ENCODE assay signal across 9 mouse cellular contexts in genomic region chr10:4037066-4037465, GRCm38 (mm10).
A peak's percentile ranks its signal among the peaks of the same experiment; 100 is the strongest.
DNase-seq lines count a peak whose midpoint lies in the region; ATAC-seq and TF ChIP-seq lines count a peak whose summit lies in the region.
"Had no signal": no experiment of that assay in that cellular context is flagged by ENCODE, and none has a peak within 500 bp of the region (broad histone marks: within the 10 kb centered on the region; RNA-seq: fewer than 3 reads in every experiment).

No protein-coding gene starts in this region.

- WGBS in forebrain, postnatal 0 days: 85% methylated on average over 3 of the region's 3 CpGs
- 82% methylated on average over 3 of the region's 3 CpGs for WGBS in forebrain, embryonic 15.5 days
- WGBS in midbrain, postnatal 0 days: 90% methylated on average over 3 of the region's 3 CpGs
- WGBS in midbrain, embryonic 13.5 days: 87% methylated on average over 3 of the region's 3 CpGs
- WGBS in kidney, postnatal 0 days: 57% methylated on average over 3 of the region's 3 CpGs
- WGBS in neural tube, embryonic 14.5 days: 63% methylated on average over 3 of the region's 3 CpGs
- 94% methylated on average over 3 of the region's 3 CpGs for WGBS in hindbrain, embryonic 10.5 days

- TF ChIP-seq CTCF in forebrain, postnatal 0 days (IDR thresholded peaks at IDR 0.05; ENCODE audit: low read depth): peak; percentile 44
- TF ChIP-seq CTCF in midbrain, postnatal 0 days (IDR thresholded peaks at IDR 0.05): peak; percentile 56
- TF ChIP-seq CTCF in kidney, postnatal 0 days (IDR thresholded peaks at IDR 0.05; ENCODE audit: low read depth): peak; percentile 64

- no peak overlapping the region for H3K27ac ChIP-seq in forebrain, postnatal 0 days (ENCODE audit: low read depth, low read length)
- H3K27ac ChIP-seq in forebrain, embryonic 15.5 days (replicated peaks): no peak overlapping the region
- no peak overlapping the region for H3K27ac ChIP-seq in midbrain, postnatal 0 days (ENCODE audit: low read depth, low read length)
- H3K27ac ChIP-seq in midbrain, embryonic 13.5 days: no peak overlapping the region
- H3K27ac ChIP-seq in kidney, postnatal 0 days: no peak overlapping the region
- no peak overlapping the region for H3K27ac ChIP-seq in neural tube, embryonic 14.5 days (ENCODE audit: low read depth, low read length)
- H3K27ac ChIP-seq in hindbrain, embryonic 10.5 days: no peak overlapping the region

- no peaks in the 10 kb centered on the region for H3K4me1 ChIP-seq in forebrain, postnatal 0 days (ENCODE audit: insufficient read depth)
- H3K4me1 ChIP-seq in forebrain, embryonic 15.5 days: no peaks in the 10 kb centered on the region
- no peaks in the 10 kb centered on the region for H3K4me1 ChIP-seq in midbrain, postnatal 0 days (ENCODE audit: insufficient read depth, low read length)
- no peaks in the 10 kb centered on the region for H3K4me1 ChIP-seq in midbrain, embryonic 13.5 days (replicated peaks)
- no peaks in the 10 kb centered on the region for H3K4me1 ChIP-seq in kidney, postnatal 0 days (replicated peaks; ENCODE audit: insufficient read depth, low read length)
- no peaks in the 10 kb centered on the region for H3K4me1 ChIP-seq in neural tube, embryonic 14.5 days (ENCODE audit: control insufficient read depth, insufficient read depth, low read length)
- H3K4me1 ChIP-seq in hindbrain, embryonic 10.5 days (replicated peaks): no peaks in the 10 kb centered on the region

- H3K4me3 ChIP-seq in forebrain, postnatal 0 days (ENCODE audit: low read depth, low read length): no peak overlapping the region
- H3K4me3 ChIP-seq in forebrain, embryonic 15.5 days: no peak overlapping the region
- H3K4me3 ChIP-seq in midbrain, postnatal 0 days (ENCODE audit: low read depth, low read length): no peak overlapping the region
- H3K4me3 ChIP-seq in midbrain, embryonic 13.5 days (replicated peaks): no peak overlapping the region
- no peak overlapping the region for H3K4me3 ChIP-seq in kidney, postnatal 0 days (replicated peaks; ENCODE audit: low read depth, low read length)
- no peak overlapping the region for H3K4me3 ChIP-seq in neural tube, embryonic 14.5 days (ENCODE audit: low read depth, low read length)
- no peak overlapping the region for H3K4me3 ChIP-seq in hindbrain, embryonic 10.5 days

- H3K27me3 ChIP-seq in forebrain, postnatal 0 days (ENCODE audit: insufficient read depth, low read length): no peaks in the 10 kb centered on the region
- H3K27me3 ChIP-seq in forebrain, embryonic 15.5 days: no peaks in the 10 kb centered on the region
- H3K27me3 ChIP-seq in midbrain, postnatal 0 days (ENCODE audit: insufficient read depth, low read length): no peaks in the 10 kb centered on the region
- no peaks in the 10 kb centered on the region for H3K27me3 ChIP-seq in midbrain, embryonic 13.5 days
- H3K27me3 ChIP-seq in kidney, postnatal 0 days (ENCODE audit: insufficient read depth, low read length): no peaks in the 10 kb centered on the region
- no peaks in the 10 kb centered on the region for H3K27me3 ChIP-seq in neural tube, embryonic 14.5 days (ENCODE audit: control insufficient read depth, insufficient read depth, low read length)
- no peaks in the 10 kb centered on the region for H3K27me3 ChIP-seq in hindbrain, embryonic 10.5 days (ENCODE audit: insufficient read depth, poor library complexity, severe bottlenecking)

- no peak overlapping the region for H3K4me2 ChIP-seq in forebrain, postnatal 0 days (ENCODE audit: low read depth)
- no peak overlapping the region for H3K4me2 ChIP-seq in forebrain, embryonic 15.5 days (replicated peaks)
- no peak overlapping the region for H3K4me2 ChIP-seq in midbrain, postnatal 0 days (ENCODE audit: low read depth, low read length, poor library complexity, severe bottlenecking)
- H3K4me2 ChIP-seq in midbrain, embryonic 13.5 days (replicated peaks): no peak overlapping the region
- H3K4me2 ChIP-seq in kidney, postnatal 0 days (ENCODE audit: low read length): no peak overlapping the region
- no peak overlapping the region for H3K4me2 ChIP-seq in neural tube, embryonic 14.5 days (ENCODE audit: low read depth, low read length)

- no peak for ATAC-seq in forebrain, postnatal 0 days
- no peak for ATAC-seq in forebrain, embryonic 15.5 days (replicated peaks)
- ATAC-seq in midbrain, postnatal 0 days (ENCODE audit: low FRiP score): no peak
- ATAC-seq in midbrain, embryonic 13.5 days: no peak
- no peak for ATAC-seq in kidney, postnatal 0 days (replicated peaks; ENCODE audit: low FRiP score, low read depth)
- peak; percentile 25; the same call in 1 of the 2 replicates for ATAC-seq in neural tube, embryonic 14.5 days (ENCODE audit: low read depth)
- ATAC-seq in CD4-positive, CD25-positive, alpha-beta regulatory T cell, adult 4 months: no peak

- DNase-seq in forebrain, postnatal 0 days: peak; percentile 5
- DNase-seq in midbrain, postnatal 0 days (ENCODE audit: low spot score): peak; percentile 40
- DNase-seq in kidney, postnatal 0 days (ENCODE audit: low spot score): no peak
- no peak for DNase-seq in hindbrain, embryonic 10.5 days (ENCODE audit: low spot score)
- DNase-seq: cerebellum, adult 9-11 months had no signal

- no peaks in the 10 kb centered on the region for H3K36me3 ChIP-seq in forebrain, postnatal 0 days (ENCODE audit: insufficient read depth)
- H3K36me3 ChIP-seq in forebrain, embryonic 15.5 days: no peaks in the 10 kb centered on the region
- no peaks in the 10 kb centered on the region for H3K36me3 ChIP-seq in midbrain, postnatal 0 days (ENCODE audit: insufficient read depth, low read length)
- H3K36me3 ChIP-seq in midbrain, embryonic 13.5 days: no peaks in the 10 kb centered on the region
- H3K36me3 ChIP-seq in kidney, postnatal 0 days (ENCODE audit: insufficient read depth, low read length): peaks cover 3% of the 10 kb centered on the region; the same call in 1 of the 2 replicates
- no peaks in the 10 kb centered on the region for H3K36me3 ChIP-seq in neural tube, embryonic 14.5 days (ENCODE audit: control insufficient read depth, insufficient read depth, low read length)
- peaks cover 35% of the 10 kb centered on the region for H3K36me3 ChIP-seq in hindbrain, embryonic 10.5 days

- no peaks in the 10 kb centered on the region for H3K9me3 ChIP-seq in forebrain, postnatal 0 days (ENCODE audit: low read length)
- no peaks in the 10 kb centered on the region for H3K9me3 ChIP-seq in forebrain, embryonic 15.5 days
- no peaks in the 10 kb centered on the region for H3K9me3 ChIP-seq in midbrain, postnatal 0 days (ENCODE audit: low read length)
- no peaks in the 10 kb centered on the region for H3K9me3 ChIP-seq in midbrain, embryonic 13.5 days
- no peaks in the 10 kb centered on the region for H3K9me3 ChIP-seq in kidney, postnatal 0 days (replicated peaks; ENCODE audit: low read length)
- no peaks in the 10 kb centered on the region for H3K9me3 ChIP-seq in neural tube, embryonic 14.5 days (ENCODE audit: control insufficient read depth, low read length)
- H3K9me3 ChIP-seq in hindbrain, embryonic 10.5 days: no peaks in the 10 kb centered on the region

- no peak overlapping the region for H3K9ac ChIP-seq in forebrain, postnatal 0 days
- no peak overlapping the region for H3K9ac ChIP-seq in forebrain, embryonic 15.5 days (replicated peaks)
- no peak overlapping the region for H3K9ac ChIP-seq in midbrain, postnatal 0 days (replicated peaks; ENCODE audit: low read length, poor library complexity, severe bottlenecking)
- no peak overlapping the region for H3K9ac ChIP-seq in midbrain, embryonic 13.5 days (replicated peaks)
- H3K9ac ChIP-seq in kidney, postnatal 0 days (ENCODE audit: low read depth, low read length): no peak overlapping the region
- no peak overlapping the region for H3K9ac ChIP-seq in neural tube, embryonic 14.5 days (replicated peaks; ENCODE audit: low read depth, low read length)

Comparison
In these comparisons a context has a peak if more than half of its experiments do, and no peak if none do; other contexts are left out.
1. DNase-seq: peak in forebrain, postnatal 0 days (single experiment) and midbrain, postnatal 0 days (single experiment); none in kidney, postnatal 0 days (single experiment) and hindbrain, embryonic 10.5 days (single experiment).
2. Peak in every context shown above with its lines, with median percentiles within 50 percentile points of each other: CTCF ChIP-seq.